Mouse (Mus musculus): Measurements from ENCODE around the gene Cdk2ap2. TPM values are rescaled to one million over a fixed set of nuclear protein-coding genes. Genes with fewer than 3 reads are reported as not detected.
"Not testable (repeated sequence)": the region's sequence is repeated elsewhere in the genome, so short reads cannot be mapped to it uniquely, and the experiment has no call there.

Gene Cdk2ap2
- polyA plus RNA-seq, 1 experiment, result 32.1 TPM

- no peak for TF ChIP-seq CTCF (IDR thresholded peaks at IDR 0.05; ENCODE audit: borderline replicate concordance, insufficient read depth, low read length)
- no peak for TF ChIP-seq POLR2A (IDR thresholded peaks at IDR 0.05; ENCODE audit: low read depth, low read length)
- Histone ChIP-seq H3K4me3 (ENCODE audit: insufficient read depth, low read length) (no peak overlapping the region), H3K27ac (ENCODE audit: insufficient read depth, low read length) (no peak overlapping the region), H3K4me1 (ENCODE audit: control insufficient read depth, insufficient read depth, low read length) (no peaks in the 10 kb centered on the region)
Measured at GRCm38 (mm10) chr19:4066280-4066679, 30.7 kb upstream of the Cdk2ap2 start.

GRCm38 (mm10) chr19:4066877-4067276 lies 30.1 kb upstream of the Cdk2ap2 start:
- H3K27ac ChIP-seq (ENCODE audit: insufficient read depth, low read length), result no peak overlapping the region
- H3K4me3 ChIP-seq (ENCODE audit: insufficient read depth, low read length), result no peak overlapping the region
- no peaks in the 10 kb centered on the region for H3K4me1 ChIP-seq (ENCODE audit: control insufficient read depth, insufficient read depth, low read length)
- TF ChIP-seq CTCF (IDR thresholded peaks at IDR 0.05; ENCODE audit: borderline replicate concordance, insufficient read depth, low read length) (no peak), POLR2A (IDR thresholded peaks at IDR 0.05; ENCODE audit: low read depth, low read length) (no peak)

GRCm38 (mm10) chr19:4068242-4068641 lies 28.7 kb upstream of the Cdk2ap2 start:
- not testable (repeated sequence) for H3K4me1 ChIP-seq (ENCODE audit: control insufficient read depth, insufficient read depth, low read length); H3K27ac ChIP-seq (ENCODE audit: insufficient read depth, low read length); H3K4me3 ChIP-seq (ENCODE audit: insufficient read depth, low read length)

GRCm38 (mm10) chr19:4068717-4069410 lies 28.1 kb upstream of the Cdk2ap2 start:
- no peak for TF ChIP-seq CTCF (IDR thresholded peaks at IDR 0.05; ENCODE audit: borderline replicate concordance, insufficient read depth, low read length)
- no peak for TF ChIP-seq POLR2A (IDR thresholded peaks at IDR 0.05; ENCODE audit: low read depth, low read length)
- no peak overlapping the region for H3K27ac ChIP-seq (ENCODE audit: insufficient read depth, low read length)
- H3K4me3 ChIP-seq (ENCODE audit: insufficient read depth, low read length), result no peak overlapping the region
- no peaks in the 10 kb centered on the region for H3K4me1 ChIP-seq (ENCODE audit: control insufficient read depth, insufficient read depth, low read length)

- no peak for TF ChIP-seq CTCF (IDR thresholded peaks at IDR 0.05; ENCODE audit: borderline replicate concordance, insufficient read depth, low read length)
- no peak for TF ChIP-seq POLR2A (IDR thresholded peaks at IDR 0.05; ENCODE audit: low read depth, low read length)
- no peak overlapping the region for H3K27ac ChIP-seq (ENCODE audit: insufficient read depth, low read length)
- no peaks in the 10 kb centered on the region for H3K4me1 ChIP-seq (ENCODE audit: control insufficient read depth, insufficient read depth, low read length)
- H3K4me3 ChIP-seq (ENCODE audit: insufficient read depth, low read length), result no peak overlapping the region
Measured at GRCm38 (mm10) chr19:4070311-4070710, 26.7 kb upstream of the Cdk2ap2 start.

- Histone ChIP-seq H3K27ac (ENCODE audit: insufficient read depth, low read length) (no peak overlapping the region), H3K4me3 (ENCODE audit: insufficient read depth, low read length) (no peak overlapping the region), H3K4me1 (ENCODE audit: control insufficient read depth, insufficient read depth, low read length) (no peaks in the 10 kb centered on the region)
- TF ChIP-seq POLR2A (IDR thresholded peaks at IDR 0.05; ENCODE audit: low read depth, low read length) (no peak), CTCF (IDR thresholded peaks at IDR 0.05; ENCODE audit: borderline replicate concordance, insufficient read depth, low read length) (no peak)
Measured at GRCm38 (mm10) chr19:4070756-4071155, 26.2 kb upstream of the Cdk2ap2 start.

GRCm38 (mm10) chr19:4071406-4071805 lies 25.6 kb upstream of the Cdk2ap2 start:
- H3K4me3 ChIP-seq (ENCODE audit: insufficient read depth, low read length), result no peak overlapping the region

GRCm38 (mm10) chr19:4072706-4073424 lies 24.1 kb upstream of the Cdk2ap2 start:
- no peaks in the 10 kb centered on the region for H3K4me1 ChIP-seq (ENCODE audit: control insufficient read depth, insufficient read depth, low read length)
- TF ChIP-seq CTCF (IDR thresholded peaks at IDR 0.05; ENCODE audit: borderline replicate concordance, insufficient read depth, low read length) (no peak), POLR2A (IDR thresholded peaks at IDR 0.05; ENCODE audit: low read depth, low read length) (no peak)
- no peak overlapping the region for H3K4me3 ChIP-seq (ENCODE audit: insufficient read depth, low read length)
- no peak overlapping the region for H3K27ac ChIP-seq (ENCODE audit: insufficient read depth, low read length)

More at GRCm38 (mm10) chr19:4071406-4071805, 25.6 kb upstream of the Cdk2ap2 start:
- Histone ChIP-seq H3K4me1 (ENCODE audit: control insufficient read depth, insufficient read depth, low read length) (no peaks in the 10 kb centered on the region), H3K27ac (ENCODE audit: insufficient read depth, low read length) (no peak overlapping the region)
- TF ChIP-seq POLR2A (IDR thresholded peaks at IDR 0.05; ENCODE audit: low read depth, low read length) (no peak), CTCF (IDR thresholded peaks at IDR 0.05; ENCODE audit: borderline replicate concordance, insufficient read depth, low read length) (no peak)

- Histone ChIP-seq H3K27ac (ENCODE audit: insufficient read depth, low read length) (no peak overlapping the region), H3K4me3 (ENCODE audit: insufficient read depth, low read length) (no peak overlapping the region), H3K4me1 (ENCODE audit: control insufficient read depth, insufficient read depth, low read length) (no peaks in the 10 kb centered on the region)
- no peak for TF ChIP-seq POLR2A (IDR thresholded peaks at IDR 0.05; ENCODE audit: low read depth, low read length)
- TF ChIP-seq CTCF (IDR thresholded peaks at IDR 0.05; ENCODE audit: borderline replicate concordance, insufficient read depth, low read length), result no peak
Measured at GRCm38 (mm10) chr19:4075531-4075930, 21.5 kb upstream of the Cdk2ap2 start.

- H3K4me1 ChIP-seq (ENCODE audit: control insufficient read depth, insufficient read depth, low read length), result no peaks in the 10 kb centered on the region
- H3K4me3 ChIP-seq (ENCODE audit: insufficient read depth, low read length), result no peak overlapping the region
- TF ChIP-seq POLR2A (IDR thresholded peaks at IDR 0.05; ENCODE audit: low read depth, low read length) (no peak), CTCF (IDR thresholded peaks at IDR 0.05; ENCODE audit: borderline replicate concordance, insufficient read depth, low read length) (no peak)
- H3K27ac ChIP-seq (ENCODE audit: insufficient read depth, low read length), result no peak overlapping the region
Measured at GRCm38 (mm10) chr19:4079594-4079993, 17.4 kb upstream of the Cdk2ap2 start.

Data from embryonic fibroblast, embryonic 13.5 days (primary cell).